In the genomic region with DNA sequence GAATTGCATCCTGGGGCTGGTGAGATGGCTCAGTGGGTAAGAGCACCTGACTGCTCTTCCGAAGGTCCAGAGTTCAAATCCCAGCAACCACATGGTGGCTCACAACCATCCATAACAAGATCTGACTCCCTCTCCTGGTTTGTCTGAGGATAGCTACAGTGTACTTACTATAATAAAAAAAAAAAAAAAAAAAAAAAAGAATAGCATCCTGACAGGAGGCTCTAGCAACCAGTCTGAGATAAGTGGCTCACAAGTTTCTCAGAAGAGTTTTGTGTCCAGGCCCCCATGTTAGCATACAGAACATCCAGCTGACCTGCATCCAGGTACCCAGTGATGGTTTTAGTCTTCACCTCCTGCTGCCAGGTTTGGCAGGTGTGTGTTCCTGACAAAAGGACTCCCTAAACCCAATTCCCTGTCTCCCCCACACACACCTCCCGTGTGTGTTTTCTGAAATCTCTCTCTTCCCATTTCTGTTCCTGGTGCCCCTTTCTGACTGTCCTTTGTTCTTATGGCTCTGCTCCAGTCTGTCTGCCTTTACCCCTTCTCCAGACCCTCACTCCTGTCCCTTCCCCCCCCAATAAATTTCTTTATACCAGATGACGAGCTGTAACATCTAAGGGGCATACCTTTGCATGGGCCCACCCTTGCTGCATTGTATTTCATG, we compare ENCODE assay signal across 8 mouse cellular contexts. TPM values are rescaled to one million over a fixed set of nuclear protein-coding genes. Genes with fewer than 3 reads are reported as not detected.
A peak's percentile ranks its signal among the peaks of the same experiment; 100 is the strongest.
DNase-seq lines count a peak whose midpoint lies in the region; ATAC-seq and TF ChIP-seq lines count a peak whose summit lies in the region.

No protein-coding gene starts in this region.

- WGBS in heart, embryonic 13.5 days: 43% methylated on average over 3 of the region's 3 CpGs
- WGBS in forebrain, postnatal 0 days: 48% methylated on average over 3 of the region's 3 CpGs
- WGBS in liver, postnatal 0 days (ENCODE audit: insufficient replicate concordance): 53% methylated on average over 3 of the region's 3 CpGs

- no peak for TF ChIP-seq EP300 in liver, postnatal 0 days (IDR thresholded peaks at IDR 0.05; ENCODE audit: low read depth)

- H3K27me3 ChIP-seq in heart, embryonic 13.5 days (replicated peaks): no peaks in the 10 kb centered on the region
- H3K27me3 ChIP-seq in G1E (ENCODE audit: insufficient read depth, low read length): no peaks in the 10 kb centered on the region
- H3K27me3 ChIP-seq in forebrain, postnatal 0 days (ENCODE audit: insufficient read depth, low read length): no peaks in the 10 kb centered on the region
- no peaks in the 10 kb centered on the region for H3K27me3 ChIP-seq in liver, postnatal 0 days (ENCODE audit: insufficient read depth, low read length)

- peaks cover 13% of the 10 kb centered on the region for H3K4me1 ChIP-seq in heart, embryonic 13.5 days
- H3K4me1 ChIP-seq in G1E (ENCODE audit: insufficient read depth, low read depth, low read length): peaks cover 17% of the 10 kb centered on the region
- 0 out of 2 replicates have a peak, but pooled peaks cover 4% of the 10 kb centered on the region for H3K4me1 ChIP-seq in forebrain, postnatal 0 days (ENCODE audit: insufficient read depth)
- peaks cover 15% of the 10 kb centered on the region for H3K4me1 ChIP-seq in liver, postnatal 0 days (ENCODE audit: insufficient read depth)

- DNase-seq in heart, postnatal 4 days: no peak
- no peak for DNase-seq in G1E (ENCODE audit: low spot score)
- DNase-seq in forebrain, postnatal 0 days: no peak
- no peak for DNase-seq in liver, postnatal 0 days
- DNase-seq in yolk sac, embryonic 10.5 days (ENCODE audit: low spot score): no peak
- DNase-seq in urinary bladder, postnatal 36 days (ENCODE audit: low spot score in 2 of 2): no peak
- DNase-seq in layer of hippocampus, postnatal 36 days: no peak

- TF ChIP-seq CTCF in G1E (IDR thresholded peaks at IDR 0.05; ENCODE audit: low read depth, low read length): no peak
- no peak for TF ChIP-seq CTCF in forebrain, postnatal 0 days (IDR thresholded peaks at IDR 0.05; ENCODE audit: low read depth)
- 0 out of 2 replicates have a peak, but pooled peaks have one; percentile 16 for TF ChIP-seq CTCF in liver, postnatal 0 days (IDR thresholded peaks at IDR 0.05; ENCODE audit: low read depth)

- no peaks in the 10 kb centered on the region for H3K36me3 ChIP-seq in heart, embryonic 13.5 days
- H3K36me3 ChIP-seq in G1E (replicated peaks): peaks cover 9% of the 10 kb centered on the region
- no peaks in the 10 kb centered on the region for H3K36me3 ChIP-seq in forebrain, postnatal 0 days (ENCODE audit: insufficient read depth)
- 0 out of 2 replicates have a peak, but pooled peaks cover 2% of the 10 kb centered on the region for H3K36me3 ChIP-seq in liver, postnatal 0 days (replicated peaks; ENCODE audit: insufficient read depth, low read length)

- no peak for ATAC-seq in heart, embryonic 13.5 days (ENCODE audit: extremely low read depth, insufficient number of reproducible peaks, low FRiP score, low TSS enrichment)
- ATAC-seq in G1E (ENCODE audit: extremely low read depth, insufficient number of reproducible peaks, low FRiP score, poor library complexity, severe bottlenecking): no peak
- ATAC-seq in forebrain, postnatal 0 days: no peak
- no peak for ATAC-seq in liver, postnatal 0 days

- H3K4me2 ChIP-seq in heart, embryonic 13.5 days: peak overlapping the region; percentile 92
- peak overlapping the region; percentile 82 for H3K4me2 ChIP-seq in forebrain, postnatal 0 days (ENCODE audit: low read depth)
- H3K4me2 ChIP-seq in liver, postnatal 0 days (ENCODE audit: low read depth, low read length): peak overlapping the region; percentile 86

- H3K9me3 ChIP-seq in heart, embryonic 13.5 days: no peaks in the 10 kb centered on the region
- no peaks in the 10 kb centered on the region for H3K9me3 ChIP-seq in G1E (replicated peaks)
- H3K9me3 ChIP-seq in forebrain, postnatal 0 days (ENCODE audit: low read length): no peaks in the 10 kb centered on the region
- H3K9me3 ChIP-seq in liver, postnatal 0 days (ENCODE audit: low read length): no peaks in the 10 kb centered on the region

- peak overlapping the region; percentile 95 for H3K4me3 ChIP-seq in heart, embryonic 13.5 days
- H3K4me3 ChIP-seq in G1E (ENCODE audit: low read depth, low read length): peak overlapping the region; percentile 83; the same call in 1 of the 2 replicates
- H3K4me3 ChIP-seq in forebrain, postnatal 0 days (ENCODE audit: low read depth, low read length): no peak overlapping the region
- H3K4me3 ChIP-seq in liver, postnatal 0 days (ENCODE audit: low read depth, low read length): peak overlapping the region; percentile 88

- peak overlapping the region; percentile 100 for H3K27ac ChIP-seq in heart, embryonic 13.5 days (replicated peaks)
- no peak overlapping the region for H3K27ac ChIP-seq in forebrain, postnatal 0 days (ENCODE audit: low read depth, low read length)
- peak overlapping the region; percentile 100 for H3K27ac ChIP-seq in liver, postnatal 0 days (ENCODE audit: low read depth)

- peak overlapping the region; percentile 100 for H3K9ac ChIP-seq in heart, embryonic 13.5 days
- H3K9ac ChIP-seq in forebrain, postnatal 0 days: peak overlapping the region; percentile 38; the same call in 1 of the 2 replicates
- peak overlapping the region; percentile 100 for H3K9ac ChIP-seq in liver, postnatal 0 days (replicated peaks)

RNA-seq across cellular contexts. Expression of gene Zc3h4, which starts 2.2 kb away (rescaled TPM):
- 8.2 and 8.7 TPM in 2 replicates for polyA plus RNA-seq in heart, embryonic 13.5 days (2015; fragmentation: Nextera tagmentation; extraction: Ambion mirVana)
- 10 to 100 TPM; 36.8 to 39.3 TPM for total RNA-seq in heart, postnatal 4 days (2021)
- total RNA-seq in G1E (2014; fragmentation: Nextera tagmentation): 62.2 and 64.4 TPM in 2 replicates
- total RNA-seq in G1E (2017): 18.6 and 23.7 TPM in 2 replicates
- 179 and 193 TPM in 2 replicates for polyA plus RNA-seq in G1E (2012)
- 36.7 and 57.5 TPM in 2 replicates for total RNA-seq in forebrain, postnatal 0 days (2014; rRNA removed)
- polyA plus RNA-seq in forebrain, postnatal 0 days (2015; fragmentation: Nextera tagmentation; extraction: Ambion mirVana): 9.4 and 11.0 TPM in 2 replicates
- polyA plus RNA-seq in liver, postnatal 0 days (2015; fragmentation: Nextera tagmentation; extraction: Ambion mirVana): 4.7 and 5.2 TPM in 2 replicates
- total RNA-seq in layer of hippocampus, postnatal 36 days (2021): 10 to 100 TPM; 54.7 to 60.4 TPM

RNA-seq across cellular contexts. Expression of gene Sae1, which starts 10.9 kb away (rescaled TPM):
- polyA plus RNA-seq in heart, embryonic 13.5 days (2015; fragmentation: Nextera tagmentation; extraction: Ambion mirVana): 210 and 223 TPM in 2 replicates
- 100 to 1,000 TPM; 105 to 110 TPM for total RNA-seq in heart, postnatal 4 days (2021)
- total RNA-seq in G1E (2014; fragmentation: Nextera tagmentation) (105 TPM in 2 replicates), G1E (2017) (319 and 383 TPM in 2 replicates)
- polyA plus RNA-seq in G1E (2012): 49.5 and 52.0 TPM in 2 replicates
- total RNA-seq in forebrain, postnatal 0 days (2014; rRNA removed): 114 and 122 TPM in 2 replicates
- polyA plus RNA-seq in forebrain, postnatal 0 days (2015; fragmentation: Nextera tagmentation; extraction: Ambion mirVana): 197 and 211 TPM in 2 replicates
- 48.3 and 51.9 TPM in 2 replicates for polyA plus RNA-seq in liver, postnatal 0 days (2015; fragmentation: Nextera tagmentation; extraction: Ambion mirVana)
- total RNA-seq in layer of hippocampus, postnatal 36 days (2021): 10 to 100 TPM; 88.7 to 97.5 TPM

RNA-seq across cellular contexts. Expression of gene Tmem160, which starts 54.1 kb away (rescaled TPM):
- polyA plus RNA-seq in heart, embryonic 13.5 days (2015; fragmentation: Nextera tagmentation; extraction: Ambion mirVana): 73.2 and 79.2 TPM in 2 replicates
- total RNA-seq in heart, postnatal 4 days (2021): 10 to 100 TPM; 70.3 to 77.9 TPM
- total RNA-seq in G1E (2014; fragmentation: Nextera tagmentation): 21.6 and 22.7 TPM in 2 replicates
- total RNA-seq in G1E (2017): 23.9 and 35.0 TPM in 2 replicates
- polyA plus RNA-seq in G1E (2012): 166 and 224 TPM in 2 replicates
- 40.1 and 61.2 TPM in 2 replicates for total RNA-seq in forebrain, postnatal 0 days (2014; rRNA removed)
- polyA plus RNA-seq in forebrain, postnatal 0 days (2015; fragmentation: Nextera tagmentation; extraction: Ambion mirVana): 105 and 130 TPM in 2 replicates
- 38.7 and 43.0 TPM in 2 replicates for polyA plus RNA-seq in liver, postnatal 0 days (2015; fragmentation: Nextera tagmentation; extraction: Ambion mirVana)
- total RNA-seq in layer of hippocampus, postnatal 36 days (2021): 10 to 100 TPM; 61.4 to 77.2 TPM

Comparison
In these comparisons a context has a peak if more than half of its experiments do, and no peak if none do; other contexts are left out.
1. H3K9ac ChIP-seq: peak in every context shown above with its lines; median percentile 100 in heart, embryonic 13.5 days; 100 in liver, postnatal 0 days; 38 in forebrain, postnatal 0 days.